Mouse (Mus musculus): ENCODE data around the gene Cbr4.
A peak's percentile ranks its signal among the peaks of the same experiment; 100 is the strongest.

The Cbr4 gene

GRCm38 (mm10) chr8:61497110-61497509 lies 9.6 kb downstream of the Cbr4 start:
- DNase-seq, result no peak

GRCm38 (mm10) chr8:61499035-61499434 lies 11.5 kb downstream of the Cbr4 start:
- DNase-seq, result no peak

GRCm38 (mm10) chr8:61500914-61501313 lies 13.4 kb downstream of the Cbr4 start:
- no peak for DNase-seq

GRCm38 (mm10) chr8:61502277-61502676 lies 14.7 kb downstream of the Cbr4 start:
- no peak for DNase-seq

GRCm38 (mm10) chr8:61515110-61515930 lies 27.8 kb downstream of the Cbr4 start:
- DNase-seq, result peak; percentile 3

GRCm38 (mm10) chr8:61515931-61516744 lies 28.6 kb downstream of the Cbr4 start:
- peak; percentile 78 for DNase-seq

- DNase-seq, result no peak
Observed at GRCm38 (mm10) chr8:61516745-61517501, 29.4 kb downstream of the Cbr4 start.

- DNase-seq, result no peak
Observed at GRCm38 (mm10) chr8:61517502-61518185, 30.1 kb downstream of the Cbr4 start.

- no peak for DNase-seq
Observed at GRCm38 (mm10) chr8:61522132-61522531, 34.6 kb downstream of the Cbr4 start.

GRCm38 (mm10) chr8:61527037-61527436 lies 39.5 kb downstream of the Cbr4 start:
- DNase-seq, result no peak

- no peak for DNase-seq
Observed at GRCm38 (mm10) chr8:61528197-61528596, 40.7 kb downstream of the Cbr4 start.

GRCm38 (mm10) chr8:61528642-61529041 lies 41.1 kb downstream of the Cbr4 start:
- no peak for DNase-seq

- DNase-seq, result no peak
Observed at GRCm38 (mm10) chr8:61531944-61532795, 44.6 kb downstream of the Cbr4 start.

GRCm38 (mm10) chr8:61532831-61533230 lies 45.3 kb downstream of the Cbr4 start:
- no peak for DNase-seq

GRCm38 (mm10) chr8:61533356-61533926 lies 45.9 kb downstream of the Cbr4 start:
- DNase-seq, result no peak

- no peak for DNase-seq
Observed at GRCm38 (mm10) chr8:61535472-61535871, 47.9 kb downstream of the Cbr4 start.

- DNase-seq, result no peak
Observed at GRCm38 (mm10) chr8:61537471-61537870, 49.9 kb downstream of the Cbr4 start.

GRCm38 (mm10) chr8:61539828-61540500 lies 52.4 kb downstream of the Cbr4 start:
- DNase-seq, result peak; percentile 52

- no peak for DNase-seq
Observed at GRCm38 (mm10) chr8:61549585-61549984, 62.1 kb downstream of the Cbr4 start.

- DNase-seq, result no peak
Observed at GRCm38 (mm10) chr8:61550006-61550748, 62.6 kb downstream of the Cbr4 start.

Measured in cerebellum, adult 8-10 months (tissue).